Mouse (Mus musculus) lung, embryonic 16.5 days (tissue): ENCODE measurements around the gene Ndufv3. TPM values are rescaled to one million over a fixed set of nuclear protein-coding genes. Genes with fewer than 3 reads are reported as not detected.

Source experiments
- ATAC-seq: fragments of 200-750 bp; cut with Nextera tagmentation; 2 replicates; pipeline ENCODE4 v1.8.0; 2017; ENCODE audit warnings: low read depth, mild to moderate bottlenecking, moderate library complexity
- H3K27ac ChIP-seq: fragments of 300-500 bp; sonication (generic); 2 replicates; pipeline ENCODE4 v1.5.1; 2014; ENCODE audit warnings: mild to moderate bottlenecking, control low read depth, low read length
- H3K27me3 ChIP-seq: fragments of 300-500 bp; sonication (generic); 2 replicates; pipeline ENCODE4 v1.6.1; 2014; ENCODE audit warnings: low read depth, low read length, mixed read lengths; ENCODE audit not compliant: control insufficient read depth, insufficient read depth
- H3K36me3 ChIP-seq: fragments of 300-500 bp; sonication (generic); 2 replicates; pipeline ENCODE4 v1.6.1; 2014; ENCODE audit warnings: low read length; ENCODE audit not compliant: control insufficient read depth, insufficient read depth
- H3K4me1 ChIP-seq: fragments of 300-500 bp; sonication (generic); replicated peaks from 2 replicates; pipeline ENCODE4 v1.6.1; 2014; ENCODE audit warnings: low read length, mixed read lengths; ENCODE audit not compliant: control insufficient read depth, insufficient read depth
- H3K4me2 ChIP-seq: fragments of 300-500 bp; sonication (generic); 2 replicates; pipeline ENCODE4 v1.6.1; 2014; ENCODE audit warnings: low read depth, low read length, control low read depth
- H3K4me3 ChIP-seq: fragments of 300-500 bp; sonication (generic); 2 replicates; pipeline ENCODE4 v1.5.1; 2014; ENCODE audit warnings: mild to moderate bottlenecking, low read length, control low read depth
- H3K9ac ChIP-seq: fragments of 300-500 bp; sonication (generic); 2 replicates; pipeline ENCODE4 v1.6.1; 2014; ENCODE audit warnings: low read length, control low read depth
- H3K9me3 ChIP-seq: fragments of 300-500 bp; sonication (generic); 2 replicates; pipeline ENCODE4 v1.6.1; 2016; ENCODE audit warnings: low read length; ENCODE audit not compliant: control insufficient read depth
- WGBS: fragments of 180-500 bp; shearing (Covaris S2); extraction: QIAGEN DNeasy Blood & Tissue Kit; methylation state at CpG from one replicate; pipeline ENCODE4 v1.1.7; 2014; 5-methylcytosine and 5-hydroxymethylcytosine counted together
- microRNA-seq: library from miRNA; unstranded; fragments of <30 nt; microRNA quantifications from one replicate; pipeline ENCODE4, GENCODE M21; 2016
- polyA plus RNA-seq: library from polyadenylated mRNA; unstranded; fragments of >200 nt; fragmentation: Nextera tagmentation; extraction: Ambion mirVana; gene quantifications from 2 replicates; pipeline ENCODE4 v1.2.1, GENCODE M21; 2015

Gene Ndufv3
- polyA plus RNA-seq, 1 experiment from 2014 or later, result 253 TPM

GRCm38 (mm10) chr17:31571689-31572088, 51.8 kb downstream of the Ndufv3 start:
- H3K4me1 ChIP-seq, result peaks cover 21% of the 10 kb centered on the region
- H3K9ac ChIP-seq, result no peak overlapping the region
- no peaks in the 10 kb centered on the region for H3K27me3 ChIP-seq
- no peaks in the 10 kb centered on the region for H3K9me3 ChIP-seq
- no peaks in the 10 kb centered on the region for H3K36me3 ChIP-seq
- H3K27ac ChIP-seq, result no peak overlapping the region
- 81% methylated on average over 5 of the region's 5 CpGs for WGBS
- ATAC-seq, result no peak
- H3K4me3 ChIP-seq, result no peak overlapping the region
- H3K4me2 ChIP-seq, result no peak overlapping the region

GRCm38 (mm10) chr17:31574662-31575061, 54.7 kb downstream of the Ndufv3 start:
- Histone ChIP-seq H3K4me2 (no peak overlapping the region), H3K9ac (no peak overlapping the region), H3K9me3 (no peaks in the 10 kb centered on the region), H3K4me1 (no peaks in the 10 kb centered on the region; the same call in 1 of the 2 replicates), H3K4me3 (no peak overlapping the region), H3K27ac (no peak overlapping the region), H3K27me3 (no peaks in the 10 kb centered on the region), H3K36me3 (no peaks in the 10 kb centered on the region)
- ATAC-seq, result no peak
- WGBS, result 78% methylated on average over 7 of the region's 7 CpGs

GRCm38 (mm10) chr17:31576394-31577175, 56.7 kb downstream of the Ndufv3 start:
- ATAC-seq, result no peak
- Histone ChIP-seq H3K4me1 (no peaks in the 10 kb centered on the region; the same call in 1 of the 2 replicates), H3K36me3 (no peaks in the 10 kb centered on the region), H3K4me3 (no peak overlapping the region), H3K4me2 (no peak overlapping the region), H3K27ac (no peak overlapping the region), H3K9me3 (no peaks in the 10 kb centered on the region), H3K9ac (no peak overlapping the region), H3K27me3 (no peaks in the 10 kb centered on the region)
- WGBS, result 70% methylated on average over 10 of the region's 10 CpGs

- ATAC-seq, result no peak
- H3K9ac ChIP-seq, result no peak overlapping the region
- no peak overlapping the region for H3K4me2 ChIP-seq
- no peaks in the 10 kb centered on the region; the same call in 1 of the 2 replicates for H3K4me1 ChIP-seq
- H3K27ac ChIP-seq, result no peak overlapping the region
- 0 out of 2 replicates have a peak, but pooled peaks cover 2% of the 10 kb centered on the region for H3K36me3 ChIP-seq
- no peak overlapping the region for H3K4me3 ChIP-seq
- H3K9me3 ChIP-seq, result no peaks in the 10 kb centered on the region
- no peaks in the 10 kb centered on the region for H3K27me3 ChIP-seq
- 58% methylated on average over 3 of the region's 3 CpGs for WGBS
These were observed 60.4 kb downstream of the Ndufv3 start for GRCm38 (mm10) chr17:31580344-31580743.

Small RNA genes within 50 kb of the gene (microRNA-seq; reads per million reads assigned to microRNA genes)
- not detected for gene Gm24970

Other genes with a start within 250 kb of the Ndufv3 start
- gene Rsph1, start 242.7 kb upstream of the Ndufv3 start, polyA plus RNA-seq, result 20.1 and 24.0 TPM in 2 replicates
- 13.4 and 13.5 TPM in 2 replicates for gene Slc37a1, start 233.3 kb upstream of the Ndufv3 start, polyA plus RNA-seq
- gene Pde9a, start 133.9 kb upstream of the Ndufv3 start, polyA plus RNA-seq, result 29.5 and 31.5 TPM in 2 replicates
- gene Wdr4, start 135 bp upstream of the Ndufv3 start, polyA plus RNA-seq, result 28.6 and 33.7 TPM in 2 replicates
- gene Pknox1, start 44.6 kb downstream of the Ndufv3 start, polyA plus RNA-seq, result 44.1 and 44.4 TPM in 2 replicates
- 3.9 and 4.6 TPM in 2 replicates for gene Cbs, start 117.1 kb downstream of the Ndufv3 start, polyA plus RNA-seq
- gene U2af1, start 138.8 kb downstream of the Ndufv3 start, polyA plus RNA-seq, result 307 and 308 TPM in 2 replicates
- 0.36 and 0.44 TPM in 2 replicates for gene Cryaa, start 157.7 kb downstream of the Ndufv3 start, polyA plus RNA-seq